Mouse (Mus musculus) MEL (cell line): ENCODE measurements around the gene Slc28a2. TPM values are rescaled to one million over a fixed set of nuclear protein-coding genes. Genes with fewer than 3 reads are reported as not detected.
A peak's percentile ranks its signal among the peaks of the same experiment; 100 is the strongest.

Experiments used
- DNase-seq: peaks from one replicate; pipeline ENCODE4 v3.0.0; 2011; ENCODE audit warnings: low read depth, low spot score
- H3K27ac ChIP-seq: 2 replicates; pipeline ENCODE4 v1.5.1; 2012; ENCODE audit warnings: low read depth, mild to moderate bottlenecking, control low read depth, low read length, moderate library complexity; ENCODE audit not compliant: control insufficient read depth
- H3K27me3 ChIP-seq, 2 experiments: fragments of 150-350 bp in 1 of 2; sonication (generic) in 1 of 2; 2 replicates each; pipeline ENCODE4 v1.6.1; 2012; ENCODE audit warnings: low read length in 2 of 2, mild to moderate bottlenecking in 2 of 2, improper control_type of control experiment in 1 of 2, moderate library complexity in 1 of 2; ENCODE audit not compliant: insufficient read depth in 2 of 2, control insufficient read depth in 1 of 2
- H3K36me3 ChIP-seq, 2 experiments: 2 replicates each; pipeline ENCODE4 v1.6.1; 2012 to 2014; ENCODE audit warnings: low read length in 2 of 2, improper control_type of control experiment in 1 of 2, inconsistent platforms in 1 of 2, mild to moderate bottlenecking in 1 of 2; ENCODE audit not compliant: insufficient read depth in 2 of 2, control insufficient read depth in 1 of 2
- H3K4me1 ChIP-seq, 2 experiments: fragments of 150-350 bp in 1 of 2; sonication (generic) in 1 of 2; 2 replicates each; pipeline ENCODE4 v1.6.1; 2012; ENCODE audit warnings: low read length in 2 of 2, improper control_type of control experiment in 1 of 2, mild to moderate bottlenecking in 1 of 2; ENCODE audit not compliant: insufficient read depth in 2 of 2, control insufficient read depth in 1 of 2
- H3K4me3 ChIP-seq, 2 experiments: fragments of 150-350 bp in 1 of 2; sonication (generic) in 1 of 2; 2 replicates each; pipeline ENCODE4 v1.5.1; 2012; ENCODE audit warnings: low read depth in 2 of 2, low read length in 2 of 2, mild to moderate bottlenecking in 2 of 2, moderate library complexity in 2 of 2, control low read depth in 1 of 2, improper control_type of control experiment in 1 of 2; ENCODE audit not compliant: control insufficient read depth in 1 of 2, insufficient read depth in 1 of 2
- H3K79me2 ChIP-seq: 2 replicates; pipeline ENCODE4 v1.6.1; 2012; ENCODE audit warnings: mild to moderate bottlenecking, low read length, moderate library complexity; ENCODE audit not compliant: control insufficient read depth, poor library complexity, insufficient read depth
- H3K9ac ChIP-seq: 2 replicates; pipeline ENCODE4 v1.6.1; 2012; ENCODE audit warnings: low read depth, mild to moderate bottlenecking, control low read depth, low read length, moderate library complexity; ENCODE audit not compliant: control insufficient read depth, poor library complexity, severe bottlenecking
- H3K9me3 ChIP-seq: fragments of 150-350 bp; sonication (generic); replicated peaks from 2 replicates; pipeline ENCODE4 v1.6.1; 2012; ENCODE audit warnings: mild to moderate bottlenecking, low read length, improper control_type of control experiment, moderate library complexity; ENCODE audit not compliant: insufficient read depth
- BHLHE40 ChIP-seq: IDR thresholded peaks from 2 replicates; pipeline ENCODE4 v1.6.1; 2012; ENCODE audit warnings: low read depth, mild to moderate bottlenecking, inconsistent platforms, low read length, improper control_type of control experiment, borderline replicate concordance
- CHD1 ChIP-seq: IDR thresholded peaks from 2 replicates; pipeline ENCODE4 v1.6.1; 2012; ENCODE audit warnings: low read depth, mild to moderate bottlenecking, inconsistent platforms, low read length, improper control_type of control experiment
- CHD2 ChIP-seq: IDR thresholded peaks from 2 replicates; pipeline ENCODE4 v1.6.1; 2011; ENCODE audit warnings: low read length, improper control_type of control experiment
- CTCF ChIP-seq, 3 experiments: IDR thresholded peaks in 2 of 3; conservative IDR thresholded peaks in 1 of 3; 2 replicates each; pipeline ENCODE4 v1.5.1; 2011 to 2012; ENCODE audit warnings: low read length in 3 of 3, low read depth in 2 of 3, mild to moderate bottlenecking in 2 of 3, improper control_type of control experiment in 1 of 3, inconsistent platforms in 1 of 3, mixed read lengths in 1 of 3, moderate library complexity in 1 of 3; ENCODE audit not compliant: control insufficient read depth in 1 of 3, insufficient read depth in 1 of 3, poor library complexity in 1 of 3, severe bottlenecking in 1 of 3
- E2F4 ChIP-seq: IDR thresholded peaks from 2 replicates; pipeline ENCODE4 v1.6.1; 2011; ENCODE audit warnings: low read depth, low read length, improper control_type of control experiment, borderline replicate concordance
- ELF1 ChIP-seq: IDR thresholded peaks from 2 replicates; pipeline ENCODE4 v1.6.1; 2014; ENCODE audit warnings: low read depth, mild to moderate bottlenecking, inconsistent platforms, low read length, improper control_type of control experiment, moderate library complexity
- EP300 ChIP-seq, 2 experiments: IDR thresholded peaks; 2 replicates each; pipeline ENCODE4 v1.6.1; 2011; ENCODE audit warnings: improper control_type of control experiment in 2 of 2, low read length in 2 of 2, low read depth in 1 of 2, mild to moderate bottlenecking in 1 of 2
- ETS1 ChIP-seq: IDR thresholded peaks from 2 replicates; pipeline ENCODE4 v1.6.1; 2012; ENCODE audit warnings: low read depth, mild to moderate bottlenecking, inconsistent platforms, low read length, improper control_type of control experiment, moderate library complexity
- GATA1 ChIP-seq: IDR thresholded peaks from 2 replicates; pipeline ENCODE4 v1.6.1; 2011; ENCODE audit warnings: low read depth, low read length, improper control_type of control experiment
- HCFC1 ChIP-seq: IDR thresholded peaks from 2 replicates; pipeline ENCODE4 v1.6.1; 2012; ENCODE audit warnings: low read depth, mild to moderate bottlenecking, inconsistent platforms, low read length, improper control_type of control experiment, moderate library complexity
- KAT2A ChIP-seq: conservative IDR thresholded peaks from 2 replicates; pipeline ENCODE4 v1.6.1; 2012; ENCODE audit warnings: low read depth, low read length, improper control_type of control experiment, inconsistent platforms
- MAZ ChIP-seq: IDR thresholded peaks from 2 replicates; pipeline ENCODE4 v1.6.1; 2012; ENCODE audit warnings: low read depth, mild to moderate bottlenecking, inconsistent platforms, low read length, improper control_type of control experiment
- MXI1 ChIP-seq: IDR thresholded peaks from 2 replicates; pipeline ENCODE4 v1.6.1; 2011; ENCODE audit warnings: mild to moderate bottlenecking, low read depth, low read length, improper control_type of control experiment
- MYB ChIP-seq: IDR thresholded peaks from 2 replicates; pipeline ENCODE4 v1.6.1; 2011; ENCODE audit warnings: mild to moderate bottlenecking, low read depth, low read length, improper control_type of control experiment
- NELFE ChIP-seq: IDR thresholded peaks from 2 replicates; pipeline ENCODE4 v1.6.1; 2011; ENCODE audit warnings: low read depth, low read length, improper control_type of control experiment
- NRF1 ChIP-seq: IDR thresholded peaks from 2 replicates; pipeline ENCODE4 v1.6.1; 2014; ENCODE audit warnings: low read depth, mild to moderate bottlenecking, inconsistent platforms, low read length, improper control_type of control experiment, moderate library complexity; ENCODE audit not compliant: poor library complexity, insufficient read depth, severe bottlenecking
- POLR2A ChIP-seq, 2 experiments: IDR thresholded peaks; 2 replicates each; pipeline ENCODE4 v1.6.1; 2011 to 2012; ENCODE audit warnings: low read length in 2 of 2, mild to moderate bottlenecking in 2 of 2, control low read depth in 1 of 2, improper control_type of control experiment in 1 of 2, low read depth in 1 of 2, moderate library complexity in 1 of 2; ENCODE audit not compliant: control insufficient read depth in 1 of 2, insufficient read depth in 1 of 2, poor library complexity in 1 of 2
- RAD21 ChIP-seq: IDR thresholded peaks from 2 replicates; pipeline ENCODE4 v1.6.1; 2011; ENCODE audit warnings: mild to moderate bottlenecking, low read depth, low read length, improper control_type of control experiment
- SIN3A ChIP-seq: IDR thresholded peaks from 2 replicates; pipeline ENCODE4 v1.6.1; 2012; ENCODE audit warnings: low read length, improper control_type of control experiment, inconsistent platforms
- SMC3 ChIP-seq: IDR thresholded peaks from 2 replicates; pipeline ENCODE4 v1.6.1; 2011; ENCODE audit warnings: low read depth, low read length, improper control_type of control experiment
- USF1 ChIP-seq: IDR thresholded peaks from 2 replicates; pipeline ENCODE4 v1.6.1; 2014; ENCODE audit warnings: low read depth, mild to moderate bottlenecking, inconsistent platforms, low read length, improper control_type of control experiment, moderate library complexity
- USF2 ChIP-seq, 2 experiments: IDR thresholded peaks; 2 replicates each; pipeline ENCODE4 v1.6.1; 2011 to 2012; ENCODE audit warnings: improper control_type of control experiment in 2 of 2, low read length in 2 of 2, borderline replicate concordance in 1 of 2, inconsistent platforms in 1 of 2, low read depth in 1 of 2, mild to moderate bottlenecking in 1 of 2; ENCODE audit not compliant: insufficient read depth in 1 of 2
- ZC3H11A ChIP-seq: IDR thresholded peaks from 2 replicates; pipeline ENCODE4 v1.6.1; 2012; ENCODE audit warnings: low read depth, mild to moderate bottlenecking, inconsistent platforms, low read length, improper control_type of control experiment
- ZKSCAN1 ChIP-seq: IDR thresholded peaks from 2 replicates; pipeline ENCODE4 v1.6.1; 2012; ENCODE audit warnings: low read depth, mild to moderate bottlenecking, inconsistent platforms, low read length, improper control_type of control experiment, moderate library complexity
- ZNF384 ChIP-seq: IDR thresholded peaks from 2 replicates; pipeline ENCODE4 v1.6.1; 2012; ENCODE audit warnings: low read depth, mild to moderate bottlenecking, inconsistent platforms, low read length, improper control_type of control experiment
- polyA plus RNA-seq, 2 experiments: library from polyadenylated mRNA; stranded (reverse) in 1 of 2; unstranded in 1 of 2; fragments of >175 nt in 1 of 2; fragments of >200 nt in 1 of 2; gene quantifications; 2 replicates each; pipeline versions ENCODE4 v1.2.1 to v1.2.4; 2012; ENCODE audit warnings: low replicate concordance in 2 of 2, low read depth in 1 of 2; ENCODE audit not compliant: insufficient read length in 2 of 2, insufficient read depth in 1 of 2, missing spikeins in 1 of 2
- total RNA-seq: library from RNA; depleted of rRNA; stranded (reverse); fragments of 300-350 nt; gene quantifications from 2 replicates; pipeline ENCODE4 v1.2.3, GENCODE M21; 2012

Gene Slc28a2
- total and polyA plus RNA-seq, 3 experiments, result 1.3 to 2.6 TPM; not detected in 1

GRCm38 (mm10) chr2:122379292-122379650, 47.0 kb upstream of the Slc28a2 start:
- Histone ChIP-seq H3K4me1 (peaks cover 0 to 18% of the 10 kb centered on the region in 2 experiments; a peak in 2 of 4 replicates), H3K27ac (no peak overlapping the region), H3K9me3 (no peaks in the 10 kb centered on the region), H3K9ac (peak overlapping the region; percentile 25; the same call in 1 of the 2 replicates), H3K79me2 (no peaks in the 10 kb centered on the region; the same call in 1 of the 2 replicates), H3K4me3 (peak overlapping the region; percentile 41 to 54), H3K36me3 (peaks cover 0 to 2% of the 10 kb centered on the region in 2 experiments; a peak in 1 of 4 replicates), H3K27me3 (no peaks in the 10 kb centered on the region)
- DNase-seq, result peak; percentile 18
- TF ChIP-seq NRF1, result no peak
- no peak for TF ChIP-seq HCFC1
- TF ChIP-seq ETS1, result no peak
- TF ChIP-seq POLR2A (IDR thresholded peaks at IDR 0.05; ENCODE audit: control insufficient read depth in 1 of 2, insufficient read depth in 1 of 2, low read depth in 1 of 2, low read length in 2 of 2, poor library complexity in 1 of 2), result no peak
- TF ChIP-seq GATA1, result no peak
- TF ChIP-seq USF1, result no peak
- no peak for TF ChIP-seq MXI1
- TF ChIP-seq E2F4, result no peak
- no peak for TF ChIP-seq BHLHE40
- no peak for TF ChIP-seq CHD1
- TF ChIP-seq KAT2A, result no peak
- no peak for TF ChIP-seq ZNF384

GRCm38 (mm10) chr2:122380768-122381311, 45.4 kb upstream of the Slc28a2 start:
- Histone ChIP-seq H3K27ac (no peak overlapping the region), H3K36me3 (peaks cover 0 to 2% of the 10 kb centered on the region in 2 experiments; a peak in 1 of 4 replicates), H3K79me2 (no peaks in the 10 kb centered on the region; the same call in 1 of the 2 replicates), H3K9ac (peak overlapping the region; percentile 28; the same call in 1 of the 2 replicates), H3K4me3 (peak overlapping the region; percentile 54 to 66), H3K27me3 (no peaks in the 10 kb centered on the region), H3K9me3 (no peaks in the 10 kb centered on the region), H3K4me1 (peaks cover 0 to 18% of the 10 kb centered on the region in 2 experiments; a peak in 2 of 4 replicates)
- peak; percentile 79 for DNase-seq
- TF ChIP-seq BHLHE40 (no peak), CTCF (IDR thresholded peaks at IDR 0.05 in 2 of 3, conservative IDR thresholded peaks at IDR 0.05 in 1 of 3; ENCODE audit: control insufficient read depth in 1 of 3, insufficient read depth in 1 of 3, low read depth in 2 of 3, low read length in 3 of 3, poor library complexity in 1 of 3, severe bottlenecking in 1 of 3) (peak; percentile 63 to 82 (median 79)), CHD2 (no peak), ETS1 (no peak), USF1 (no peak), SIN3A (peak; percentile 38; the same call in 1 of the 2 replicates), ELF1 (no peak), EP300 (IDR thresholded peaks at IDR 0.05; ENCODE audit: low read depth in 1 of 2, low read length in 2 of 2) (no peak), ZC3H11A (peak; percentile 76), USF2 (IDR thresholded peaks at IDR 0.05; ENCODE audit: borderline replicate concordance in 1 of 2, insufficient read depth in 1 of 2, low read depth in 1 of 2, low read length in 2 of 2) (no peak), KAT2A (no peak), E2F4 (no peak), POLR2A (IDR thresholded peaks at IDR 0.05; ENCODE audit: control insufficient read depth in 1 of 2, insufficient read depth in 1 of 2, low read depth in 1 of 2, low read length in 2 of 2, poor library complexity in 1 of 2) (no peak), NELFE (no peak), SMC3 (peak; percentile 73), MYB (no peak), HCFC1 (no peak; the same call in 1 of the 2 replicates), MXI1 (0 out of 2 replicates have a peak, but pooled peaks have one; percentile 17), RAD21 (peak; percentile 84), ZNF384 (peak; percentile 98), MAZ (no peak), ZKSCAN1 (no peak), NRF1 (no peak)
